ENCODE assay signal across 23 mouse cellular contexts in the genomic region with DNA sequence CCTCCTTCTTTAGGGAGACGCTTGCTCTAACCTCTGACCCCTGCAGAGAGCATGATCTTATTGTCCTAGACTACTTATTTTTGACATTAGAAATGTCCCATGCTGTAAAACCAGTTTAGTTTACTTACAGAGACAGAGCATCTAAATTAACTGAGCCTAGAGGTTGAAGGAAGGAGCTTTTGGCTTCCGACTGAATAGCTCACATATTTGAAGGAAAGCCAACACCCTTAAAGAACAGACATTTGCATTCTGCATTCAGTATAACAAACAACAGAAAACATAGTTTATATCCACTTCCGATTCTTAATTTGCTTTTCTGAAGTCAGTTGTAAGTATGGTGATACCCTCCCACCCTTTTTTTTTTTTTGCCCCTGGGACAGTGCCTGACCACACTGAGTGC.
"Had no signal": no experiment of that assay in that cellular context is flagged by ENCODE, and none has a peak within 500 bp of the region (broad histone marks: within the 10 kb centered on the region; RNA-seq: fewer than 3 reads in every experiment).

No protein-coding gene starts in this region.

- DNase-seq: kidney, adult 11 months; kidney, adult 9 months; kidney, postnatal 10 days; kidney, postnatal 4 days; left cerebral cortex, postnatal 4 days; liver, postnatal 0 days; lung, postnatal 10 days; right cerebral cortex, adult 18-20 months; right cerebral cortex, postnatal 14 days; right cerebral cortex, postnatal 4 days; thymus, adult 2 months; thymus, postnatal 14 days; thymus, postnatal 4 days had no signal

- H3K27me3 ChIP-seq: limb, embryonic 12.5 days; limb, embryonic 15.5 days; midbrain, embryonic 12.5 days; midbrain, embryonic 15.5 days; neural tube, embryonic 12.5 days; neural tube, embryonic 15.5 days had no signal

- H3K4me2 ChIP-seq: limb, embryonic 12.5 days; limb, embryonic 15.5 days; liver, embryonic 11.5 days; midbrain, embryonic 12.5 days; midbrain, embryonic 15.5 days; neural tube, embryonic 12.5 days; neural tube, embryonic 15.5 days had no signal

- H3K9ac ChIP-seq: limb, embryonic 12.5 days; limb, embryonic 15.5 days; liver, embryonic 14.5 days; liver, postnatal 0 days; midbrain, embryonic 12.5 days; midbrain, embryonic 15.5 days; neural tube, embryonic 12.5 days; neural tube, embryonic 15.5 days had no signal

- H3K36me3 ChIP-seq: limb, embryonic 12.5 days; limb, embryonic 15.5 days; midbrain, embryonic 12.5 days; midbrain, embryonic 15.5 days; neural tube, embryonic 12.5 days; neural tube, embryonic 15.5 days had no signal

- H3K4me3 ChIP-seq: limb, embryonic 12.5 days; limb, embryonic 15.5 days; midbrain, embryonic 12.5 days; midbrain, embryonic 15.5 days; neural tube, embryonic 12.5 days; neural tube, embryonic 15.5 days had no signal

- ATAC-seq: liver, postnatal 0 days; midbrain, embryonic 15.5 days had no signal

- H3K9me3 ChIP-seq: limb, embryonic 12.5 days; limb, embryonic 15.5 days; midbrain, embryonic 12.5 days; midbrain, embryonic 15.5 days; neural tube, embryonic 12.5 days; neural tube, embryonic 15.5 days had no signal

- H3K4me1 ChIP-seq: limb, embryonic 12.5 days; limb, embryonic 15.5 days; midbrain, embryonic 12.5 days; midbrain, embryonic 15.5 days; neural tube, embryonic 12.5 days; neural tube, embryonic 15.5 days had no signal

- H3K27ac ChIP-seq: limb, embryonic 12.5 days; limb, embryonic 15.5 days; liver, embryonic 14.5 days; macrophage; midbrain, embryonic 12.5 days; midbrain, embryonic 15.5 days; neural tube, embryonic 12.5 days; neural tube, embryonic 15.5 days; stomach, postnatal 0 days had no signal
